Mouse (Mus musculus): Measurements from ENCODE around the gene Syn3. TPM values are rescaled to one million over a fixed set of nuclear protein-coding genes. Genes with fewer than 3 reads are reported as not detected.

Gene Syn3
- total RNA-seq, 2 experiments from 2014 or later = 21.1 to 22.2 TPM

- TF ChIP-seq CTCF (conservative IDR thresholded peaks at IDR 0.05) = no peak
- no peak overlapping the region for H3K4me3 ChIP-seq
- no peak for DNase-seq (ENCODE audit: low spot score in 2 of 2)
- H3K27ac ChIP-seq = no peak overlapping the region
Measured at GRCm38 (mm10) chr10:86009688-86010087, 489.0 kb downstream of the Syn3 start.

GRCm38 (mm10) chr10:86006455-86006854 lies 492.2 kb downstream of the Syn3 start:
- no peak for TF ChIP-seq CTCF (conservative IDR thresholded peaks at IDR 0.05)
- Histone ChIP-seq H3K4me3 (no peak overlapping the region), H3K27ac (no peak overlapping the region)
- DNase-seq (ENCODE audit: low spot score in 2 of 2) = no peak

Other genes starting within 250 kb of the Syn3 start
- gene Timp3, start 198.5 kb downstream of the Syn3 start, total RNA-seq (2021) = 10 to 100 TPM; 61.8 to 62.0 TPM
- 100 to 1,000 TPM; 306 to 337 TPM for gene Hsp90b1, start 206.6 kb upstream of the Syn3 start, total RNA-seq (2021)
- gene Ttc41, start 206.9 kb upstream of the Syn3 start, total RNA-seq (2021) = 1 to 10 TPM; 1.3 to 1.5 TPM